Mouse (Mus musculus): ENCODE measurements at regions not wholly inside any gene's neighbourhood (a gene's known extent, or its start where the extent isn't known, plus 50 kb on each side); places are given as distances from the start of the nearest gene placed in this dataset.

- no peaks in the 10 kb centered on the region for H3K79me2 ChIP-seq (ENCODE audit: control insufficient read depth, insufficient read depth, low read length, poor library complexity)
- no peak overlapping the region for H3K9ac ChIP-seq (ENCODE audit: control insufficient read depth, low read depth, low read length, poor library complexity, severe bottlenecking)
- no peak for DNase-seq (ENCODE audit: low read depth, low spot score)
- no peak overlapping the region for H3K27ac ChIP-seq (ENCODE audit: control insufficient read depth, low read depth, low read length)
- no peak overlapping the region for H3K4me3 ChIP-seq (ENCODE audit: control insufficient read depth in 1 of 2, insufficient read depth in 1 of 2, low read depth in 2 of 2, low read length in 2 of 2)
- peaks cover 4 to 5% of the 10 kb centered on the region in 2 experiments; a peak in 3 of 4 replicates for H3K4me1 ChIP-seq (ENCODE audit: control insufficient read depth in 1 of 2, insufficient read depth in 2 of 2, low read length in 2 of 2)
- H3K36me3 ChIP-seq (ENCODE audit: control insufficient read depth in 1 of 2, insufficient read depth in 2 of 2, low read length in 2 of 2), result peaks cover 0 to 2% of the 10 kb centered on the region in 2 experiments; a peak in 1 of 4 replicates
- no peaks in the 10 kb centered on the region for H3K27me3 ChIP-seq (ENCODE audit: control insufficient read depth in 1 of 2, insufficient read depth in 2 of 2, low read length in 2 of 2)
- H3K9me3 ChIP-seq (replicated peaks; ENCODE audit: insufficient read depth, low read length), result no peaks in the 10 kb centered on the region
- TF ChIP-seq ZNF384 (IDR thresholded peaks at IDR 0.05; ENCODE audit: low read depth, low read length) (no peak), ELF1 (IDR thresholded peaks at IDR 0.05; ENCODE audit: low read depth, low read length) (no peak), USF1 (IDR thresholded peaks at IDR 0.05; ENCODE audit: low read depth, low read length) (no peak), CHD1 (IDR thresholded peaks at IDR 0.05; ENCODE audit: low read depth, low read length) (no peak), ZC3H11A (IDR thresholded peaks at IDR 0.05; ENCODE audit: low read depth, low read length) (no peak), ZKSCAN1 (IDR thresholded peaks at IDR 0.05; ENCODE audit: low read depth, low read length) (no peak), CTCF (IDR thresholded peaks at IDR 0.05 in 2 of 3, conservative IDR thresholded peaks at IDR 0.05 in 1 of 3; ENCODE audit: control insufficient read depth in 1 of 3, insufficient read depth in 1 of 3, low read depth in 2 of 3, low read length in 3 of 3, poor library complexity in 1 of 3, severe bottlenecking in 1 of 3) (no peak), TCF12 (IDR thresholded peaks at IDR 0.05; ENCODE audit: low read depth, low read length) (no peak)
These were observed 166.1 kb upstream of the Kbtbd8 start for GRCm38 (mm10) chr6:94950944-94951343.

DNA sequence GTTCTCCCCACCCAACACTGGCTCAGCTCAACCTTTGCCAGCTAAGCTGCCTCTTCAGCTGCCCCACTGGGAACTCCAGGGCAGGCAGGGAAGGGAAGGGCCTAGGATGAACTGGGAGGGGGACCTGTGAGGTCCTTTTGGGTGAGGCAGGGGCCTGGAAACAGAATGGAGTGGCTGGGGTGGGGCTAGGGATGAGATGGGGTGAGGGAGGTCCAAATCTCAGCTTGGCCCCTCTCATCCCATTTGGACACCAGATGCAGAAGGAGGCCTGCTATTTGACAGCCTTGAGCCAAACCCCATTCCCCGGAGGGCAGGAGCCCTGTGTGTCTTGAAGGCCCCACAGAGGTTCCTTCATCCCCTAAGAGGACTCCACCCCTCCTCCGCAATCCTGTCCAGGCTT is 166.7 kb upstream of the Kbtbd8 start:
- Histone ChIP-seq H3K79me2 (ENCODE audit: control insufficient read depth, insufficient read depth, low read length, poor library complexity) (no peaks in the 10 kb centered on the region), H3K4me3 (ENCODE audit: control insufficient read depth in 1 of 2, insufficient read depth in 1 of 2, low read depth in 2 of 2, low read length in 2 of 2) (no peak overlapping the region), H3K36me3 (ENCODE audit: control insufficient read depth in 1 of 2, insufficient read depth in 2 of 2, low read length in 2 of 2) (peaks cover 0 to 2% of the 10 kb centered on the region in 2 experiments; a peak in 1 of 4 replicates), H3K27me3 (ENCODE audit: control insufficient read depth in 1 of 2, insufficient read depth in 2 of 2, low read length in 2 of 2) (no peaks in the 10 kb centered on the region), H3K9ac (ENCODE audit: control insufficient read depth, low read depth, low read length, poor library complexity, severe bottlenecking) (no peak overlapping the region), H3K4me1 (ENCODE audit: control insufficient read depth in 1 of 2, insufficient read depth in 2 of 2, low read length in 2 of 2) (peaks cover 0 to under 1% of the 10 kb centered on the region in 2 experiments; a peak in 3 of 4 replicates), H3K27ac (ENCODE audit: control insufficient read depth, low read depth, low read length) (no peak overlapping the region), H3K9me3 (replicated peaks; ENCODE audit: insufficient read depth, low read length) (no peaks in the 10 kb centered on the region)
- no peak for DNase-seq (ENCODE audit: low read depth, low spot score)
- TF ChIP-seq POLR2AphosphoS5 (IDR thresholded peaks at IDR 0.05; ENCODE audit: borderline replicate concordance, low read depth, low read length) (no peak), CHD1 (IDR thresholded peaks at IDR 0.05; ENCODE audit: low read depth, low read length) (no peak), ZC3H11A (IDR thresholded peaks at IDR 0.05; ENCODE audit: low read depth, low read length) (no peak), NELFE (IDR thresholded peaks at IDR 0.05; ENCODE audit: low read depth, low read length) (no peak), MAZ (IDR thresholded peaks at IDR 0.05; ENCODE audit: low read depth, low read length) (no peak), POLR2A (IDR thresholded peaks at IDR 0.05; ENCODE audit: control insufficient read depth in 1 of 2, insufficient read depth in 1 of 2, low read depth in 1 of 2, low read length in 2 of 2, poor library complexity in 1 of 2) (no peak), USF1 (IDR thresholded peaks at IDR 0.05; ENCODE audit: low read depth, low read length) (no peak)

DNA sequence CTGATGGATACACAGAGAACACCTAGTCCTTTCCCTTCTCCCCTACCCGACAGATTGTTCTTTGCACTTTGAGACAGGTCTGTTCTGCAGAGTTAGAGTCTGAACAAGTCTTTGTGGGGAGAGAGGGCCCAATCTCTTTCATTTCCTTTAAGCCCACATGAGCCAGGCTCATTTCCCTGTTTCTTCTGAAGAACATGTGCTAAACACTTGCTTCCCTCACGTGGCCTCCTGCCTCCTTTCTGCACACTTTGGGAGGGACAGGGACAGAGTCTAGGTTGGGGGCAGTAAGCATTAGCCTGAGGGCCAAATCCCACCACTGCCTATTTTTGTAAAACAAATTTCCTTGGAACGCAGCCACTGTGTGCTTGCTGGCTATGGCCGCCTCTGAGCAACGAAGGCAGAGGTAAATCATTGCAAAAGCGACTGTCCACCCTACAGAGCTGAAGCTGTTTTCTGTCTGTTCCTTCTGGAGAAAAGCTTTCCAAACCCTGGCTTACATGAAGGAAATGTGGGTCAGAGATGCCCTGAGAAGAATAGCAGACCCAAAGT is 170.6 kb upstream of the Kbtbd8 start:
- DNase-seq (ENCODE audit: low read depth, low spot score), result no peak
- H3K9ac ChIP-seq (ENCODE audit: control insufficient read depth, low read depth, low read length, poor library complexity, severe bottlenecking), result no peak overlapping the region
- no peak overlapping the region for H3K27ac ChIP-seq (ENCODE audit: control insufficient read depth, low read depth, low read length)
- no peak for TF ChIP-seq MAX (IDR thresholded peaks at IDR 0.05; ENCODE audit: low read length)
- TF ChIP-seq CHD2 (IDR thresholded peaks at IDR 0.05; ENCODE audit: low read length), result no peak
- TF ChIP-seq UBTF (IDR thresholded peaks at IDR 0.05; ENCODE audit: borderline replicate concordance, insufficient read depth, low read depth, low read length), result no peak
- TF ChIP-seq MEF2A (IDR thresholded peaks at IDR 0.05; ENCODE audit: extremely low read depth, insufficient replicate concordance, low read depth, low read length, poor library complexity, severe bottlenecking), result no peak
- no peak for TF ChIP-seq ZC3H11A (IDR thresholded peaks at IDR 0.05; ENCODE audit: low read depth, low read length)
- no peak for TF ChIP-seq TCF12 (IDR thresholded peaks at IDR 0.05; ENCODE audit: low read depth, low read length)
- TF ChIP-seq POLR2A (IDR thresholded peaks at IDR 0.05; ENCODE audit: control insufficient read depth in 1 of 2, insufficient read depth in 1 of 2, low read depth in 1 of 2, low read length in 2 of 2, poor library complexity in 1 of 2), result no peak
- TF ChIP-seq SMC3 (IDR thresholded peaks at IDR 0.05; ENCODE audit: low read depth, low read length), result no peak
- no peak for TF ChIP-seq ZNF384 (IDR thresholded peaks at IDR 0.05; ENCODE audit: low read depth, low read length)
- TF ChIP-seq POLR2AphosphoS2 (IDR thresholded peaks at IDR 0.05; ENCODE audit: low read length), result no peak
- TF ChIP-seq TAL1 (IDR thresholded peaks at IDR 0.05; ENCODE audit: low read length), result no peak
- no peak for TF ChIP-seq GATA1 (IDR thresholded peaks at IDR 0.05; ENCODE audit: low read depth, low read length)
- no peak for TF ChIP-seq E2F4 (IDR thresholded peaks at IDR 0.05; ENCODE audit: borderline replicate concordance, low read depth, low read length)
- TF ChIP-seq GABPA (IDR thresholded peaks at IDR 0.05; ENCODE audit: low read depth, low read length), result no peak
- H3K79me2 ChIP-seq (ENCODE audit: control insufficient read depth, insufficient read depth, low read length, poor library complexity), result no peaks in the 10 kb centered on the region
- no peaks in the 10 kb centered on the region for H3K9me3 ChIP-seq (replicated peaks; ENCODE audit: insufficient read depth, low read length)
- no peaks in the 10 kb centered on the region for H3K36me3 ChIP-seq (ENCODE audit: control insufficient read depth in 1 of 2, insufficient read depth in 2 of 2, low read length in 2 of 2)
- H3K4me3 ChIP-seq (ENCODE audit: control insufficient read depth in 1 of 2, insufficient read depth in 1 of 2, low read depth in 2 of 2, low read length in 2 of 2), result no peak overlapping the region
- H3K4me1 ChIP-seq (ENCODE audit: control insufficient read depth in 1 of 2, insufficient read depth in 2 of 2, low read length in 2 of 2), result no peaks in the 10 kb centered on the region
- H3K27me3 ChIP-seq (ENCODE audit: control insufficient read depth in 1 of 2, insufficient read depth in 2 of 2, low read length in 2 of 2), result no peaks in the 10 kb centered on the region
